Comparison of ENCODE assay signal across 17 mouse cellular contexts in genomic region chr3:118459636-118460035, GRCm38 (mm10).
"Had no signal": no experiment of that assay in that cellular context is flagged by ENCODE, and none has a peak within 500 bp of the region (broad histone marks: within the 10 kb centered on the region; RNA-seq: fewer than 3 reads in every experiment).

No protein-coding gene starts in this region.

- H3K4me2 ChIP-seq: kidney, embryonic 15.5 days; limb, embryonic 12.5 days; liver, embryonic 13.5 days; lung, embryonic 15.5 days; midbrain, embryonic 11.5 days; midbrain, embryonic 15.5 days; neural tube, embryonic 12.5 days; stomach, embryonic 15.5 days had no signal

- H3K36me3 ChIP-seq: kidney, embryonic 15.5 days; limb, embryonic 12.5 days; liver, embryonic 13.5 days; lung, embryonic 15.5 days; midbrain, embryonic 15.5 days; neural tube, embryonic 12.5 days; stomach, embryonic 15.5 days had no signal

- H3K9me3 ChIP-seq: kidney, embryonic 15.5 days; limb, embryonic 12.5 days; liver, embryonic 13.5 days; lung, embryonic 15.5 days; megakaryocyte, embryonic 14.5 days; midbrain, embryonic 15.5 days; neural tube, embryonic 12.5 days; stomach, embryonic 15.5 days had no signal

- H3K27ac ChIP-seq: kidney, embryonic 15.5 days; limb, embryonic 12.5 days; liver, embryonic 13.5 days; lung, embryonic 15.5 days; macrophage; midbrain, embryonic 15.5 days; neural tube, embryonic 12.5 days; stomach, embryonic 15.5 days had no signal

- H3K4me1 ChIP-seq: kidney, embryonic 15.5 days; limb, embryonic 12.5 days; liver, embryonic 13.5 days; lung, embryonic 15.5 days; megakaryocyte, embryonic 14.5 days; midbrain, embryonic 15.5 days; neural tube, embryonic 12.5 days; stomach, embryonic 15.5 days had no signal

- H3K9ac ChIP-seq: kidney, embryonic 15.5 days; limb, embryonic 12.5 days; liver, embryonic 13.5 days; liver, postnatal 0 days; lung, embryonic 15.5 days; midbrain, embryonic 15.5 days; neural tube, embryonic 12.5 days; stomach, embryonic 15.5 days had no signal

- H3K4me3 ChIP-seq: kidney, embryonic 15.5 days; limb, embryonic 12.5 days; liver, embryonic 13.5 days; lung, embryonic 15.5 days; megakaryocyte, embryonic 14.5 days; midbrain, embryonic 15.5 days; neural tube, embryonic 12.5 days; stomach, embryonic 15.5 days had no signal

- DNase-seq: kidney, adult 2 months; kidney, postnatal 14 days; liver; liver, embryonic 13.5 days; liver, postnatal 0 days; lung, postnatal 14 days; right cerebral cortex, postnatal 14 days had no signal

- ATAC-seq: intestine, embryonic 16.5 days; liver, postnatal 0 days; midbrain, embryonic 15.5 days had no signal

- H3K27me3 ChIP-seq: kidney, embryonic 15.5 days; limb, embryonic 12.5 days; liver, embryonic 13.5 days; lung, embryonic 15.5 days; megakaryocyte, embryonic 14.5 days; midbrain, embryonic 15.5 days; neural tube, embryonic 12.5 days; stomach, embryonic 15.5 days had no signal
